Mouse (Mus musculus): ENCODE data around the gene Tnfaip3.

Tnfaip3 gene

GRCm38 (mm10) chr10:18959777-18960492, 55.5 kb downstream of the Tnfaip3 start:
- DNase-seq: no peak

- no peak for DNase-seq
Measured at GRCm38 (mm10) chr10:18953706-18954071, 61.8 kb downstream of the Tnfaip3 start.

DNA sequence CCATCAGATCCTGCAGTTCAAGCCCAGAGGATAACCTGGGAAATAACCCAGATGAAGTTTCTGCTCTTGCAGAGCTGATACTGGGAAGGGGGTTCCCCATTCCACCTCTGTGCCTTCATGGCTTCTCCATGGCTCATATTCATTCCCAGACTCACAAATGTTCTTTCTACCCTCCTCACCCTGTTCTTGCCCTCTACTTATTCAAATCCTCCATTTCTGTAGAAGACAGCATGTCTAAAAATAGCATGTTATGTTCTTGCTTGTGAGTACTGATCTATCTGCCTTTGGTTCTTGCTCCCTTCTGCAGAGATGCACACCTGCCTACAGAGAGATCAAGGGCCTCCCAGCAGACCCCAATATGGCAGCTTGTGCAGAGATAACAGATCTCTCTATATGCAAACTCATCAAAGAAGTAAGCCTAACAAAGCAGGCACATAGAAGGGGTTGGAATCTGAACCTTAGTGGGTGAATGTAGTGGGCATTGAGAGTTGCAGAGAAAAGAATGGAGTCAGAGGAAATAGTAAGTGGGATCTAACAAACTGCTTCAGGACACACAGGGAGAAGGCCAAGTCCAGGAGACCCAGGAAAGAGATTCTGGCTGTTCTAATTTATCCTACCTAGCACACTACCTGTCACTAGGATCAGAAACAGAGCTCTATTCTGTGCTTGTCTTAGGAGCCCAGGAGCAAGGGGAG, 62.3 kb downstream of the Tnfaip3 start:
- no peak for DNase-seq
